Mouse (Mus musculus) liver, postnatal 0 days (tissue): ENCODE results near the gene Pkn1. TPM values are rescaled to one million over a fixed set of nuclear protein-coding genes. Genes with fewer than 3 reads are reported as not detected.
A peak's percentile ranks its signal among the peaks of the same experiment; 100 is the strongest.

Experiments used
- ATAC-seq: fragments of 200-750 bp; cut with Nextera tagmentation; 2 replicates; pipeline ENCODE4 v1.8.0; 2017; ENCODE audit warnings: mild to moderate bottlenecking, moderate library complexity
- DNase-seq: peaks from one replicate; pipeline ENCODE4 v3.0.0-alpha.2; 2016
- H3K27ac ChIP-seq: fragments of 300-500 bp; sonication (generic); 2 replicates; pipeline ENCODE4 v1.5.1; 2014; ENCODE audit warnings: antibody characterized with exemption, moderate library complexity, mild to moderate bottlenecking, low read depth
- H3K27me3 ChIP-seq: fragments of 300-500 bp; sonication (generic); 2 replicates; pipeline ENCODE4 v1.6.1; 2014; ENCODE audit warnings: low read length, control low read depth, mixed read lengths; ENCODE audit not compliant: insufficient read depth
- H3K36me3 ChIP-seq: fragments of 300-500 bp; sonication (generic); replicated peaks from 2 replicates; pipeline ENCODE4 v1.6.1; 2014; ENCODE audit warnings: mild to moderate bottlenecking, control low read depth, low read length, moderate library complexity, mixed read lengths; ENCODE audit not compliant: insufficient read depth
- H3K4me1 ChIP-seq: fragments of 300-500 bp; sonication (generic); 2 replicates; pipeline ENCODE4 v1.6.1; 2014; ENCODE audit warnings: antibody characterized with exemption, mild to moderate bottlenecking, control low read depth; ENCODE audit not compliant: insufficient read depth
- H3K4me2 ChIP-seq: fragments of 300-500 bp; sonication (generic); 2 replicates; pipeline ENCODE4 v1.6.1; 2014; ENCODE audit warnings: low read depth, mild to moderate bottlenecking, low read length, moderate library complexity, mixed read lengths
- H3K4me3 ChIP-seq: fragments of 300-500 bp; sonication (generic); 2 replicates; pipeline ENCODE4 v1.5.1; 2014; ENCODE audit warnings: low read depth, low read length
- H3K9ac ChIP-seq: fragments of 300-500 bp; sonication (generic); replicated peaks from 2 replicates; pipeline ENCODE4 v1.6.1; 2014; ENCODE audit warnings: mild to moderate bottlenecking, moderate library complexity
- H3K9me3 ChIP-seq: fragments of 300-500 bp; sonication (generic); 2 replicates; pipeline ENCODE4 v1.6.1; 2016; ENCODE audit warnings: mild to moderate bottlenecking, control low read depth, low read length, mixed read lengths
- CTCF ChIP-seq: sonication (generic); IDR thresholded peaks from 2 replicates; pipeline ENCODE4 v1.5.1; 2016; ENCODE audit warnings: antibody characterized with exemption, low read depth
- EP300 ChIP-seq: IDR thresholded peaks from 2 replicates; pipeline ENCODE4 v1.6.1; 2016; ENCODE audit warnings: antibody characterized with exemption, low read depth, mild to moderate bottlenecking
- WGBS: fragments of 180-500 bp; shearing (Covaris S2); extraction: QIAGEN DNeasy Blood & Tissue Kit; methylation state at CpG from one replicate; pipeline ENCODE4 v1.1.7; 2014; ENCODE audit not compliant: insufficient replicate concordance; 5-methylcytosine and 5-hydroxymethylcytosine counted together
- polyA plus RNA-seq: library from polyadenylated mRNA; unstranded; fragments of >200 nt; fragmentation: Nextera tagmentation; extraction: Ambion mirVana; gene quantifications from 2 replicates; pipeline ENCODE4 v1.2.1, GENCODE M21; 2015

Pkn1 gene
- polyA plus RNA-seq, 1 experiment from 2014 or later, result 8.5 TPM

- no peak overlapping the region for H3K4me3 ChIP-seq
- ATAC-seq, result no peak
- peaks cover 28% of the 10 kb centered on the region for H3K36me3 ChIP-seq
- no peak for TF ChIP-seq EP300
- TF ChIP-seq CTCF, result no peak
- H3K9me3 ChIP-seq, result no peaks in the 10 kb centered on the region
- no peak overlapping the region for H3K4me2 ChIP-seq
- H3K27ac ChIP-seq, result no peak overlapping the region
- 66% methylated on average over 11 of the region's 11 CpGs for WGBS
- H3K9ac ChIP-seq, result no peak overlapping the region
- H3K27me3 ChIP-seq, result no peaks in the 10 kb centered on the region
- H3K4me1 ChIP-seq, result peaks cover 38% of the 10 kb centered on the region
- no peak for DNase-seq
Observed at GRCm38 (mm10) chr8:83694369-83695160, 4.4 kb downstream of the Pkn1 start.

GRCm38 (mm10) chr8:83693609-83694236 lies 5.3 kb downstream of the Pkn1 start:
- Histone ChIP-seq H3K4me1 (peaks cover 38% of the 10 kb centered on the region), H3K4me2 (peak overlapping the region; percentile 53)

GRCm38 (mm10) chr8:83689264-83689663 lies 9.7 kb downstream of the Pkn1 start:
- H3K4me3 ChIP-seq, result no peak overlapping the region
- no peak for ATAC-seq
- 84% methylated on average over 6 of the region's 6 CpGs for WGBS
- no peak overlapping the region for H3K4me2 ChIP-seq
- H3K9me3 ChIP-seq, result no peaks in the 10 kb centered on the region
- TF ChIP-seq EP300 (no peak), CTCF (no peak)
- H3K27me3 ChIP-seq, result no peaks in the 10 kb centered on the region
- H3K4me1 ChIP-seq, result peaks cover 6% of the 10 kb centered on the region; the same call in 1 of the 2 replicates
- peaks cover 50% of the 10 kb centered on the region for H3K36me3 ChIP-seq
- H3K9ac ChIP-seq, result no peak overlapping the region
- DNase-seq, result no peak
- no peak overlapping the region for H3K27ac ChIP-seq

More at GRCm38 (mm10) chr8:83693609-83694236, 5.3 kb downstream of the Pkn1 start:
- Histone ChIP-seq H3K9ac (no peak overlapping the region), H3K9me3 (no peaks in the 10 kb centered on the region), H3K36me3 (peaks cover 30% of the 10 kb centered on the region), H3K27me3 (no peaks in the 10 kb centered on the region), H3K4me3 (no peak overlapping the region), H3K27ac (peak overlapping the region; percentile 58)
- no peak for DNase-seq
- 37% methylated on average over 10 of the region's 10 CpGs for WGBS
- no peak for ATAC-seq
- TF ChIP-seq EP300, result no peak
- TF ChIP-seq CTCF, result no peak

GRCm38 (mm10) chr8:83684517-83684916 lies 14.5 kb downstream of the Pkn1 start:
- H3K4me1 ChIP-seq, result no peaks in the 10 kb centered on the region
- no peak overlapping the region for H3K4me2 ChIP-seq
- H3K9me3 ChIP-seq, result no peaks in the 10 kb centered on the region
- TF ChIP-seq EP300 (no peak), CTCF (no peak)
- H3K36me3 ChIP-seq, result peaks cover 56% of the 10 kb centered on the region
- no peak overlapping the region for H3K27ac ChIP-seq
- H3K27me3 ChIP-seq, result no peaks in the 10 kb centered on the region
- ATAC-seq (no peak), DNase-seq (no peak)
- WGBS, result 85% methylated on average over 9 of the region's 9 CpGs
- H3K9ac ChIP-seq, result no peak overlapping the region
- H3K4me3 ChIP-seq, result no peak overlapping the region

GRCm38 (mm10) chr8:83681099-83681498 lies 17.9 kb downstream of the Pkn1 start:
- H3K27me3 ChIP-seq, result no peaks in the 10 kb centered on the region
- WGBS, result 50% methylated on average over 6 of the region's 6 CpGs
- H3K9me3 ChIP-seq, result no peaks in the 10 kb centered on the region
- DNase-seq (no peak), ATAC-seq (peak; percentile 27; the same call in 1 of the 2 replicates)
- 0 out of 2 replicates have a peak overlapping the region, but pooled peaks have one; percentile 8 for H3K27ac ChIP-seq
- no peak overlapping the region for H3K4me3 ChIP-seq
- no peak overlapping the region for H3K9ac ChIP-seq
- H3K36me3 ChIP-seq, result peaks cover 80% of the 10 kb centered on the region
- TF ChIP-seq CTCF (no peak), EP300 (no peak)
- H3K4me1 ChIP-seq, result no peaks in the 10 kb centered on the region
- no peak overlapping the region for H3K4me2 ChIP-seq

GRCm38 (mm10) chr8:83680603-83681002 lies 18.4 kb downstream of the Pkn1 start:
- DNase-seq (no peak), ATAC-seq (no peak)
- Histone ChIP-seq H3K27ac (0 out of 2 replicates have a peak overlapping the region, but pooled peaks have one; percentile 8), H3K4me1 (no peaks in the 10 kb centered on the region), H3K4me3 (no peak overlapping the region), H3K36me3 (peaks cover 78% of the 10 kb centered on the region), H3K9ac (no peak overlapping the region; the same call in 1 of the 2 replicates), H3K9me3 (no peaks in the 10 kb centered on the region), H3K4me2 (no peak overlapping the region), H3K27me3 (no peaks in the 10 kb centered on the region)
- TF ChIP-seq EP300, result no peak
- TF ChIP-seq CTCF, result no peak
- WGBS, result 69% methylated on average over 5 of the region's 5 CpGs
